ENCODE assay signal across 15 mouse cellular contexts in the genomic region with DNA sequence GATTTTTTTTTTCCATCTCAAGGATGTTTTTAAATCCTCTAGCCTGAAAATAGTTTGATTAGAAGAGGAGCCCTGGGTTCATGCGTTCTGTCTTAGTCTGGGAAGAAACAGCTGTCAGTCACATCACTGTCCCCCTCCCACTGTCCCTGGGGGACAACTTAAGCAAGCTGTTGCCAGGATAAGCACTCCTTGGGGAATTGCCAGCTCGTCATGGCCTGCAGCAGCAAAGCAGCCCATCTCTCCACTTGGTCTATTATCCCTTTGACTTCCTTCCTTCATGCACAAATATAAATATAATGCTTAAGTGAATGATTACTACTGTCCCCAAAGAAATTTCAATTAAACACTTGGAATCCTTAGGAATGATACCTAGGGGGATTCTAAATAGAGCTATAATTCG.
DNase-seq lines count a peak whose midpoint lies in the region; ATAC-seq and TF ChIP-seq lines count a peak whose summit lies in the region.
"Had no signal": no experiment of that assay in that cellular context is flagged by ENCODE, and none has a peak within 500 bp of the region (broad histone marks: within the 10 kb centered on the region; RNA-seq: fewer than 3 reads in every experiment).

No protein-coding gene starts in this region.

- no peak for TF ChIP-seq CTCF in heart, adult 2 months (IDR thresholded peaks at IDR 0.05)
- no peak for TF ChIP-seq CTCF in lung, postnatal 0 days (IDR thresholded peaks at IDR 0.05)

- H3K4me1 ChIP-seq in heart, adult 2 months (ENCODE audit: control insufficient read depth, insufficient read depth, low read length): no peaks in the 10 kb centered on the region
- no peaks in the 10 kb centered on the region for H3K4me1 ChIP-seq in lung, postnatal 0 days (ENCODE audit: insufficient read depth, low read depth, low read length)
- peaks cover 3% of the 10 kb centered on the region; the same call in 1 of the 2 replicates for H3K4me1 ChIP-seq in neural tube, embryonic 15.5 days
- H3K4me1 ChIP-seq: heart, embryonic 12.5 days; limb, embryonic 15.5 days; lung, embryonic 15.5 days had no signal

- no peaks in the 10 kb centered on the region for H3K79me2 ChIP-seq in heart, adult 2 months (replicated peaks; ENCODE audit: control insufficient read depth, insufficient read depth, low read length)

- WGBS in heart, adult 2 months: 35% methylated on average over 3 of the region's 3 CpGs
- WGBS in lung, postnatal 0 days: 29% methylated on average over 3 of the region's 3 CpGs
- 20% methylated on average over 3 of the region's 3 CpGs for WGBS in neural tube, embryonic 15.5 days

- intact Hi-C loops in heart, adult 2 months (cut with DNase I): no loop called here

- TF ChIP-seq POLR2A in heart, adult 2 months (IDR thresholded peaks at IDR 0.05; ENCODE audit: insufficient read depth, low read depth, low read length): no peak

- peak; percentile 7 for DNase-seq in heart, postnatal 4 days
- no peak for DNase-seq in heart, adult 2 months
- peak; percentile 14 for DNase-seq in lung, postnatal 14 days
- DNase-seq in lung, postnatal 0 days (ENCODE audit: low spot score): no peak
- DNase-seq in lung, postnatal 4 days: peak; percentile 18 to 39
- no peak for DNase-seq in adipocyte (ENCODE audit: low spot score)
- DNase-seq: cerebellum, adult 9-10 months; heart, postnatal 36 days; kidney, postnatal 25 days; layer of hippocampus, adult 9-11 months had no signal

- ATAC-seq in lung, postnatal 0 days: no peak
- 0 out of 2 replicates have a peak, but pooled peaks have one; percentile 31 for ATAC-seq in neural tube, embryonic 15.5 days (ENCODE audit: low FRiP score)
- ATAC-seq: intestine, embryonic 16.5 days had no signal

- no peaks in the 10 kb centered on the region for H3K9me3 ChIP-seq in lung, postnatal 0 days (ENCODE audit: low read length)
- H3K9me3 ChIP-seq in neural tube, embryonic 15.5 days (replicated peaks): no peaks in the 10 kb centered on the region
- H3K9me3 ChIP-seq: heart, embryonic 12.5 days; limb, embryonic 15.5 days; lung, embryonic 15.5 days had no signal

- H3K27me3 ChIP-seq in heart, adult 2 months (ENCODE audit: control insufficient read depth, insufficient read depth, low read length): no peaks in the 10 kb centered on the region
- no peaks in the 10 kb centered on the region for H3K27me3 ChIP-seq in lung, postnatal 0 days (replicated peaks; ENCODE audit: insufficient read depth, low read length)
- H3K27me3 ChIP-seq in neural tube, embryonic 15.5 days (replicated peaks): no peaks in the 10 kb centered on the region
- H3K27me3 ChIP-seq: heart, embryonic 12.5 days; limb, embryonic 15.5 days; lung, embryonic 15.5 days had no signal

- H3K9ac ChIP-seq in heart, adult 2 months (ENCODE audit: low read depth, low read length): no peak overlapping the region
- H3K9ac ChIP-seq in lung, postnatal 0 days (replicated peaks; ENCODE audit: low read depth): no peak overlapping the region
- H3K9ac ChIP-seq in neural tube, embryonic 15.5 days (replicated peaks): no peak overlapping the region
- H3K9ac ChIP-seq: heart, embryonic 12.5 days; limb, embryonic 15.5 days; lung, embryonic 15.5 days had no signal

- H3K27ac ChIP-seq in heart, adult 2 months: no peak overlapping the region
- no peak overlapping the region for H3K27ac ChIP-seq in lung, postnatal 0 days (ENCODE audit: low read length)
- H3K27ac ChIP-seq in neural tube, embryonic 15.5 days (replicated peaks): no peak overlapping the region
- H3K27ac ChIP-seq: limb, embryonic 15.5 days; lung, embryonic 15.5 days had no signal

- no peak overlapping the region for H3K4me3 ChIP-seq in heart, adult 2 months
- H3K4me3 ChIP-seq in lung, postnatal 0 days (ENCODE audit: low read depth, low read length): no peak overlapping the region
- no peak overlapping the region for H3K4me3 ChIP-seq in neural tube, embryonic 15.5 days (replicated peaks)
- H3K4me3 ChIP-seq: heart, embryonic 12.5 days; limb, embryonic 15.5 days; lung, embryonic 15.5 days had no signal

- no peak overlapping the region for H3K4me2 ChIP-seq in lung, postnatal 0 days (replicated peaks; ENCODE audit: low read depth, low read length)
- H3K4me2 ChIP-seq in neural tube, embryonic 15.5 days: no peak overlapping the region
- H3K4me2 ChIP-seq: heart, embryonic 12.5 days; limb, embryonic 15.5 days; lung, embryonic 15.5 days had no signal

- TF ChIP-seq EP300 in heart, adult 2 months (IDR thresholded peaks at IDR 0.05; ENCODE audit: insufficient read depth, low read depth, low read length): no peak
- TF ChIP-seq EP300 in lung, postnatal 0 days (IDR thresholded peaks at IDR 0.05): no peak

- no peaks in the 10 kb centered on the region for H3K36me3 ChIP-seq in heart, adult 2 months (ENCODE audit: control insufficient read depth, insufficient read depth, low read length)
- no peaks in the 10 kb centered on the region for H3K36me3 ChIP-seq in lung, postnatal 0 days (ENCODE audit: insufficient read depth, low read length)
- no peaks in the 10 kb centered on the region for H3K36me3 ChIP-seq in neural tube, embryonic 15.5 days
- H3K36me3 ChIP-seq: heart, embryonic 12.5 days; limb, embryonic 15.5 days; lung, embryonic 15.5 days had no signal

Comparison
In these comparisons a context has a peak if more than half of its experiments do, and no peak if none do; other contexts are left out.
1. DNase-seq: peak in heart, postnatal 4 days (single experiment), lung, postnatal 14 days (single experiment) and lung, postnatal 4 days (2 of 2); none in heart, adult 2 months (0 of 2), lung, postnatal 0 days (single experiment) and adipocyte (single experiment).